Mouse (Mus musculus) regulatory T cell (primary cell): ENCODE data around the gene Tnfrsf4.

ENCODE experiments used
- in situ Hi-C: fragments of 300-600 bp; cut with MboI, MseI; formaldehyde crosslinking; loops from one replicate; pipeline ENCODE4 v1.15.1; 2025; ENCODE audit warnings: high pct_unique_total_duplicates

Tnfrsf4 gene

GRCm38 (mm10) chr4:156028580-156028979 lies 14.9 kb downstream of the Tnfrsf4 start:
- in situ Hi-C loops = no loop called here

GRCm38 (mm10) chr4:156030651-156031118 lies 17.0 kb downstream of the Tnfrsf4 start:
- in situ Hi-C loops = loop anchor here (5.0 kb wide), 1 partner anchor 33 kb away; no protein-coding TSS in a partner anchor

- in situ Hi-C loops = loop anchor here (5.0 kb wide), 1 partner anchor 34 kb away; no protein-coding TSS in a partner anchor
Observed at GRCm38 (mm10) chr4:156031255-156031592, 17.6 kb downstream of the Tnfrsf4 start.

- in situ Hi-C loops = loop anchor here (5.0 kb wide), 1 partner anchor 34 kb away; no protein-coding TSS in a partner anchor
Observed at GRCm38 (mm10) chr4:156031593-156032391, 18.1 kb downstream of the Tnfrsf4 start.

GRCm38 (mm10) chr4:156032856-156033255 lies 19.2 kb downstream of the Tnfrsf4 start:
- in situ Hi-C loops = loop anchor here (5.0 kb wide), 1 partner anchor 36 kb away; no protein-coding TSS in a partner anchor

DNA sequence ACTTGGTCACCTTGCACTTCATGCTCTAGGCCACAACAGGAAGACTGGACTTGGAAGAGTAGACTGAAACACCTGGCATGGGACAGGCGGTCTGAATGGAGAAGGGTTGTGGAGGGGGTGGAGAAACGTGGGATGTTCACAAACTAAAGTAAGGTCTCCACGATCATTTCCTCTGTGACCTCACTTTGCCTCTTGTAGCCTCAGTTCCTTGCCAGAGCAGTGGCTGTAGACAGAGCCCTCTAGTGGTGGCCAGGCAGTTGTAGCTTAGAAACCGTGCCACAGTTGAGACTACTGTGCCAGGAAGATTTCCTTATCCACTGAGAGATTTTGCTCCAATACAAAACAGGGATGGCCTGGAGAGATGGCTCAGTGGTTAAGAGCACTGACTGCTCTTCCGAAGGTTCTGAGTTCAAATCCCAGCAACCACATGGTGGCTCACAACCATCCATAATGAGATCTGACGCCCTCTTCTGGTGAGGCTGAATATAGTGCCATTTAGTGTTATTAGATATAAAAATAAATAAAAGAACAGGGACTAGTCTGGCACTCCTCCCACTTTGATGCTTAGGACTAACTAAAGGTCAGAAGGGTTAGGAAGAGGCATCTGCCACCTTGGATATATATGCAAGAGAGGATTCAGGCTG lies 20.0 kb downstream of the Tnfrsf4 start:
- in situ Hi-C loops = loop anchor here (5.0 kb wide), 1 partner anchor 36 kb away; no protein-coding TSS in a partner anchor

DNA sequence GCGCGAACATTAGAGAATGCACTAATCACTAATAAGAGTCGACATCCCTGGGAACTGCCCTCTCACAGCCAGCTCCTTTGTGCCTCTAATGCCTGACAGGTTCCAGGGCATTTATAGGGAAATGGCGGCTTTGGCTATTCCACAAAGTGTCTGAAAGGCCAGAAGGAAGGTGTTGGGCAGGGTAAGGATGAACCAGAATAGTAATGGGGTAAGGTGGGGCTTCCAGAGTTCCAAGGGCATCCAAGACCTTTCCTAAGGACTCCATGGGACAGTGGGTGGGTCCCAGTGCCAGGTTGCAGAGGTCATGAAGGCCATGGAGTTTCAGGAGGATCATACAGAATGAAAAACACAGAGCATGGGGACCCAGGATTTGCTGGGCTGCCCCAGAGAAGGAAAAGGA lies 20.7 kb downstream of the Tnfrsf4 start:
- in situ Hi-C loops = loop anchor here (5.0 kb wide), 1 partner anchor 37 kb away; no protein-coding TSS in a partner anchor

DNA sequence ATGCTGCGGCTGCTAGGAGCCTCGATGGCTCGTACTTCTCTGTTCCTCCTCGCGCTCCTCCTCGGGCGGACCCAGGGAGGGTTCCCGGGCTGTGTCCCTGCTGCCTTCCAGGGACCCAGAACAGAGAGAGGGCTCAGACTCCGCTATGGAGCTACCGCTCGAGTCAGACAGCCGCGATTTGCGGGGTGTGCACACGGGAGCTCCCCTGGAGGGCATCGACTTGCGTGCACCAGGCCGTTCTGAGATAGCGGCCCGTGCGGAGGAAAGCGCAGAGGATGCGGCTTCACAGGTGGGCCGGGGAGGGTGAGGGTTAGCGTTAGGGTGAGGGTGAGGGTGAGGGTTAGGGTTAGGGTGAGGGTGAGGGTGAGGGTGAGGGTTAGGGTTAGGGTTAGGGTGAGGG lies 21.3 kb downstream of the Tnfrsf4 start:
- in situ Hi-C loops = loop anchor here (5.0 kb wide), 1 partner anchor 38 kb away; no protein-coding TSS in a partner anchor

DNA sequence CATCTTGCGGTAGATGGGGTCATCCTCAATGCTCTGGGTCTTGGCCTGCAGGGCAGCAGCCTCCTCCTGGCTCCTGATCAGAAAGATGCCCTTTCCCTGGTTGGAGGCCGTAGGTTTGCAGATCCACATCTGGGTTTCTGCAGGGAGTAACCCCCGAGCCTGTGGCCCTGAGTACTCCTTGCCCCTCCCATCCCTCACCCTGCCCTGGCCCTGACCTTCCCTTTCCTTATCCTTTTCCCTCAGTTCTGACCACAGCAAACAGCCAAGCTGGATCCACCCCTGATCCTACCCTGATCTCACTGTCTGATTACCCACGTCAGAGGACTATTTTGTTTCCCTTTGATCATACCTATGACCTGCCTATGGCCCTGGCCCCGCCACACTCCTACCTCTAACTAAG lies 31.1 kb downstream of the Tnfrsf4 start:
- in situ Hi-C loops = no loop called here

GRCm38 (mm10) chr4:156049779-156050178 lies 36.1 kb downstream of the Tnfrsf4 start:
- in situ Hi-C loops = no loop called here

DNA sequence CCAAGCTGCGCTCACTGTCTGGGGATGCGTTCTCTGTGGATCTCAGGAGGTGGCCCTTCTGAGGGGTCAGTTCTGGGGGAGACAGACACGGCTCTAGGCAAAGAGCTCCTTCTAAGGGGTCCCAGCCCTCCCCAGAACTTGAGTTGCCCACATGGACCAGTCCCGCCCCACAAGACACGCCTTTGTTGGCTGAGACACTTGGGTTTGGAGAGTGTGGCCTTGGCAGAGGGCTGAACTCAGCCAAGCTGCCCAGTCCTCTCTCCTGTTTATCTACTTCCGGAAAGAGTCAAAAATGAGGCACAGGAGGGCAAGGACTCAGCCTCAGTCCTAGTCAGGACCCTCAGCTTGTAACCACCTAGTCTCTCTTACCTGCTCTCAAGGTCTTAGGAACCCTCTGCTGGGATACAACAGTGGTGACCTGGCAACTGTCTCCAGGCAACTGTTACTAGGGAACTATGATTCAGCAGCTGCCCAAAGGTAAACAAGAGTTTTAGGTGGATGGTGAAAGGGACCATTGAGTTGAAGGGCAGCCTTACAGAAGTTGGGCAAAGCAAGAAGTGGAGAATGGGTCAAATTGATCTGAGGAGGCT lies 36.8 kb downstream of the Tnfrsf4 start:
- in situ Hi-C loops = no loop called here

GRCm38 (mm10) chr4:156053113-156053512 lies 39.5 kb downstream of the Tnfrsf4 start:
- in situ Hi-C loops = no loop called here

- in situ Hi-C loops = no loop called here
Observed at GRCm38 (mm10) chr4:156054130-156054529, 40.5 kb downstream of the Tnfrsf4 start.

- in situ Hi-C loops = no loop called here
Observed at GRCm38 (mm10) chr4:156054606-156055005, 41.0 kb downstream of the Tnfrsf4 start.

DNA sequence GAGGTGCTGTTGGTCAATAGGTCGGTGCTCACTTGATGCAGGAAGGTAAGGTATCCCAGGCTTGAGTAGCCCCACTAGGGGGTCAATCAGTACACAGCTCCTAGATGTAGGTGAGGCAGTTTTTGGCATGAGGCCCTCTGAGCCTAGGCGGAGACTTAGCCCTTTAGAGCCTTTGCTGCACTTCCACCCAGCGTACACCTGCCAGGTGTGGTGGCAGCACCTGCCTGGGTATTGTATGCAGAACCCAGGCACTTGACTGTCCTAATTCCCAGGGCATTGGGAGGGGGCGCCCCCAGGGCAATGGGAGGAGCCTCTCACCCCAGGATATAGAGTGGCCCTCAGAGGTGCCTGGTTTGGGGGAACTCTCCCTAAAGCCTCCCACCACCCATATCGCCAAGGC lies 41.5 kb downstream of the Tnfrsf4 start:
- in situ Hi-C loops = no loop called here

- in situ Hi-C loops = no loop called here
Observed at GRCm38 (mm10) chr4:156057702-156058101, 44.1 kb downstream of the Tnfrsf4 start.

GRCm38 (mm10) chr4:156058826-156059225 lies 45.2 kb downstream of the Tnfrsf4 start:
- in situ Hi-C loops = no loop called here

DNA sequence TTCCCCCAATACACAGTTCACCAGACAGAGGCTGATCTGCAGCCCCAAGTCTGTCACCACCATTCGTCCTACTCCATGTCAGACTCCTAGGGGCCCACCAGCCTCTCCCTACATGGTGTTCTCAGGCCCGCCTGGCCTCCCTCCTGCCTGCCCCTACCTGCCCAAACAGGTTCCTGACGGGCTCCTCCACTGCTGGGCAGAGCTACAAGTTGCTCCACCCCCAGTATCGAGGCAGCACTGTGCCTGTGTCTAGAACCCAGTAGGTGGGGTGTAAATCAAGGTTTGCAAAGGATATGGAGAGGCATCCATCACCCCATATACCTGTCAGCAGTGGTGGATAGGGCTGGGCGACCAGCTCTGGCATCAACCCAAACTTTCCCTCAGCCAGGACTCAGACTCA lies 45.6 kb downstream of the Tnfrsf4 start, which contains the start of gene Ttll10:
Gene Ttll10 (minus strand): TSS at position 154 of the 400 bp plus-strand sequence.
- in situ Hi-C loops = no loop called here

DNA sequence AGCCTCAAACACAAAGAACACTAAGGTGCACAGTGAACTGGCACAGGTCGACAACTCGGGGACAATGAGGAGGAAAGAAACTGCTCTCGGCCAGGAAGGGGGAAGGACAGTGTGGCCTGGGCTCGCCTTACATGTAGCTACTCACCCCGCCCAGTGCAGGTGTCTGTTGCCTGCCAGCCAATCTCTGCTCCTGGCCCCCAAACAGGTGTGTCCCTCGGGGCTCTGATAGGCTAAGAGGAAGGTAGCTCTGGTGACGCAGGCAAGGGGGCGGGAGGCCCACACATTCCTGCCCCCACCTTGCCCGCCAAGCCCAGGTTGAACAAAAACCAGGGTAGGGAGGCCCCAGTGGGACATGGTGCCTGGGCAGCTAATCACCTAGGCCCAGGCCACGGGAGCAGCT lies 46.1 kb downstream of the Tnfrsf4 start:
- in situ Hi-C loops = no loop called here

GRCm38 (mm10) chr4:156063861-156064509 lies 50.3 kb downstream of the Tnfrsf4 start:
- in situ Hi-C loops = no loop called here

GRCm38 (mm10) chr4:156064510-156064897 lies 50.9 kb downstream of the Tnfrsf4 start:
- in situ Hi-C loops = no loop called here
